In genomic region chr12:86885336-86885735, GRCm38 (mm10) we compare ENCODE assay signal across 8 mouse cellular contexts. TPM values are rescaled to one million over a fixed set of nuclear protein-coding genes. Genes with fewer than 3 reads are reported as not detected.
DNase-seq lines count a peak whose midpoint lies in the region; ATAC-seq and TF ChIP-seq lines count a peak whose summit lies in the region.

No protein-coding gene starts in this region.

- H3K36me3 ChIP-seq in heart, embryonic 12.5 days = peaks cover 12% of the 10 kb centered on the region
- H3K36me3 ChIP-seq in MEL (ENCODE audit: control insufficient read depth in 1 of 2, insufficient read depth in 2 of 2, low read length in 2 of 2) = peaks cover 0 to 8% of the 10 kb centered on the region in 2 experiments; a peak in 2 of 4 replicates
- no peaks in the 10 kb centered on the region for H3K36me3 ChIP-seq in hindbrain, embryonic 11.5 days (ENCODE audit: control insufficient read depth, insufficient read depth, low read length)
- H3K36me3 ChIP-seq in macrophage (ENCODE audit: inconsistent target) = no peaks in the 10 kb centered on the region

- TF ChIP-seq EP300 in MEL (IDR thresholded peaks at IDR 0.05; ENCODE audit: low read depth in 1 of 2, low read length in 2 of 2) = no peak

- peak overlapping the region; percentile 95 for H3K4me3 ChIP-seq in heart, embryonic 12.5 days
- peak overlapping the region; percentile 47 to 63 for H3K4me3 ChIP-seq in MEL (ENCODE audit: control insufficient read depth in 1 of 2, insufficient read depth in 1 of 2, low read depth in 2 of 2, low read length in 2 of 2)
- H3K4me3 ChIP-seq in hindbrain, embryonic 11.5 days (ENCODE audit: low read depth, low read length) = peak overlapping the region; percentile 89
- H3K4me3 ChIP-seq in macrophage (ENCODE audit: inconsistent target) = peak overlapping the region; percentile 25; the same call in 1 of the 2 replicates

- no peak for TF ChIP-seq CTCF in MEL (IDR thresholded peaks at IDR 0.05 in 2 of 3, conservative IDR thresholded peaks at IDR 0.05 in 1 of 3; ENCODE audit: control insufficient read depth in 1 of 3, insufficient read depth in 1 of 3, low read depth in 2 of 3, low read length in 3 of 3, poor library complexity in 1 of 3, severe bottlenecking in 1 of 3)

- DNase-seq in heart, adult 8-10 months (ENCODE audit: low spot score) = no peak
- DNase-seq in MEL (ENCODE audit: low read depth, low spot score) = no peak
- no peak for DNase-seq in hindbrain, embryonic 11.5 days (ENCODE audit: low spot score)
- no peak for DNase-seq in spleen, postnatal 36 days (ENCODE audit: low spot score in 2 of 2)
- DNase-seq in adrenal gland, postnatal 14 days = no peak
- no peak for DNase-seq in testis, postnatal 10 days (ENCODE audit: low spot score)

- H3K27ac ChIP-seq in heart, embryonic 12.5 days (ENCODE audit: poor library complexity, severe bottlenecking) = peak overlapping the region; percentile 100
- H3K27ac ChIP-seq in MEL (ENCODE audit: control insufficient read depth, low read depth, low read length) (peak overlapping the region; percentile 12; the same call in 1 of the 2 replicates), macrophage (peak overlapping the region; percentile 62)
- peak overlapping the region; percentile 99; the same call in 1 of the 2 replicates for H3K27ac ChIP-seq in hindbrain, embryonic 11.5 days (ENCODE audit: low read depth, low read length)

- H3K79me2 ChIP-seq in MEL (ENCODE audit: control insufficient read depth, insufficient read depth, low read length, poor library complexity) = peaks cover 25% of the 10 kb centered on the region
- H3K79me2 ChIP-seq in macrophage (ENCODE audit: inconsistent target) = peaks cover 38% of the 10 kb centered on the region

- no peaks in the 10 kb centered on the region for H3K9me3 ChIP-seq in heart, embryonic 12.5 days (replicated peaks)
- no peaks in the 10 kb centered on the region for H3K9me3 ChIP-seq in MEL (replicated peaks; ENCODE audit: insufficient read depth, low read length)
- H3K9me3 ChIP-seq in hindbrain, embryonic 11.5 days (ENCODE audit: control insufficient read depth, low read length) = no peaks in the 10 kb centered on the region

- no peak for ATAC-seq in heart, embryonic 12.5 days (ENCODE audit: insufficient number of reproducible peaks, low FRiP score)
- ATAC-seq in hindbrain, embryonic 11.5 days (ENCODE audit: low FRiP score) = no peak

- TF ChIP-seq RAD21 in MEL (IDR thresholded peaks at IDR 0.05; ENCODE audit: low read depth, low read length) = no peak

- no peaks in the 10 kb centered on the region for H3K27me3 ChIP-seq in heart, embryonic 12.5 days (replicated peaks)
- H3K27me3 ChIP-seq in MEL (ENCODE audit: control insufficient read depth in 1 of 2, insufficient read depth in 2 of 2, low read length in 2 of 2) = no peaks in the 10 kb centered on the region
- H3K27me3 ChIP-seq in hindbrain, embryonic 11.5 days (ENCODE audit: control insufficient read depth, insufficient read depth, low read length) = peaks cover 2% of the 10 kb centered on the region; the same call in 1 of the 2 replicates

- WGBS in heart, embryonic 12.5 days = 12% methylated on average over 6 of the region's 6 CpGs
- 6% methylated on average over 6 of the region's 6 CpGs for WGBS in hindbrain, embryonic 11.5 days
- WGBS in macrophage (ENCODE audit: missing documents) = 54% methylated on average over 6 of the region's 6 CpGs

- TF ChIP-seq POLR2A in MEL (IDR thresholded peaks at IDR 0.05; ENCODE audit: control insufficient read depth in 1 of 2, insufficient read depth in 1 of 2, low read depth in 1 of 2, low read length in 2 of 2, poor library complexity in 1 of 2) = no peak

- H3K4me2 ChIP-seq in heart, embryonic 12.5 days = peak overlapping the region; percentile 94
- H3K4me2 ChIP-seq in hindbrain, embryonic 11.5 days (replicated peaks; ENCODE audit: low read depth, low read length) = peak overlapping the region; percentile 97

- H3K4me1 ChIP-seq in heart, embryonic 12.5 days (replicated peaks) = peaks cover 51% of the 10 kb centered on the region
- H3K4me1 ChIP-seq in MEL (ENCODE audit: control insufficient read depth in 1 of 2, insufficient read depth in 2 of 2, low read length in 2 of 2) = peaks cover 4 to 24% of the 10 kb centered on the region in 2 experiments
- peaks cover 22% of the 10 kb centered on the region for H3K4me1 ChIP-seq in hindbrain, embryonic 11.5 days (replicated peaks; ENCODE audit: control insufficient read depth, insufficient read depth, low read length)

- H3K9ac ChIP-seq in heart, embryonic 12.5 days = peak overlapping the region; percentile 64
- peak overlapping the region; percentile 55 for H3K9ac ChIP-seq in MEL (ENCODE audit: control insufficient read depth, low read depth, low read length, poor library complexity, severe bottlenecking)
- H3K9ac ChIP-seq in hindbrain, embryonic 11.5 days (ENCODE audit: low read depth, low read length) = 0 out of 2 replicates have a peak overlapping the region, but pooled peaks have one; percentile 4

TF ChIP-seq in MEL, 35 proteins besides CTCF, POLR2A, EP300 and RAD21:
- no peak for TF ChIP-seq ETS1 (IDR thresholded peaks at IDR 0.05; ENCODE audit: low read depth, low read length)
- no peak for TF ChIP-seq SIN3A (IDR thresholded peaks at IDR 0.05; ENCODE audit: low read length)
- no peak for TF ChIP-seq POLR2AphosphoS5 (IDR thresholded peaks at IDR 0.05; ENCODE audit: borderline replicate concordance, low read depth, low read length)
- no peak for TF ChIP-seq MYC (IDR thresholded peaks at IDR 0.05; ENCODE audit: low read depth, low read length)
- no peak for TF ChIP-seq USF1 (IDR thresholded peaks at IDR 0.05; ENCODE audit: low read depth, low read length)
- TF ChIP-seq MEF2A (IDR thresholded peaks at IDR 0.05; ENCODE audit: extremely low read depth, insufficient replicate concordance, low read depth, low read length, poor library complexity, severe bottlenecking) = no peak
- no peak for TF ChIP-seq MAZ (IDR thresholded peaks at IDR 0.05; ENCODE audit: low read depth, low read length)
- TF ChIP-seq ZC3H11A (IDR thresholded peaks at IDR 0.05; ENCODE audit: low read depth, low read length) = no peak
- TF ChIP-seq HCFC1 (IDR thresholded peaks at IDR 0.05; ENCODE audit: low read depth, low read length) = no peak
- no peak for TF ChIP-seq KAT2A (conservative IDR thresholded peaks at IDR 0.05; ENCODE audit: low read depth, low read length)
- TF ChIP-seq MAX (IDR thresholded peaks at IDR 0.05; ENCODE audit: low read length) = no peak
- TF ChIP-seq E2F4 (IDR thresholded peaks at IDR 0.05; ENCODE audit: borderline replicate concordance, low read depth, low read length) = no peak
- TF ChIP-seq NELFE (IDR thresholded peaks at IDR 0.05; ENCODE audit: low read depth, low read length) = no peak
- TF ChIP-seq BHLHE40 (IDR thresholded peaks at IDR 0.05; ENCODE audit: borderline replicate concordance, low read depth, low read length) = no peak
- no peak for TF ChIP-seq CHD2 (IDR thresholded peaks at IDR 0.05; ENCODE audit: low read length)
- TF ChIP-seq TCF12 (IDR thresholded peaks at IDR 0.05; ENCODE audit: low read depth, low read length) = no peak
- TF ChIP-seq TBP (IDR thresholded peaks at IDR 0.05; ENCODE audit: low read depth, low read length) = no peak
- TF ChIP-seq ZKSCAN1 (IDR thresholded peaks at IDR 0.05; ENCODE audit: low read depth, low read length) = no peak

RNA-seq across cellular contexts. Expression of gene Irf2bpl, which starts 0.7 kb away (rescaled TPM):
- polyA plus RNA-seq in heart, embryonic 12.5 days (2016; fragmentation: Nextera tagmentation; extraction: Ambion mirVana) = 57.8 and 59.5 TPM in 2 replicates
- 10 to 100 TPM; 26.2 to 30.4 (median 27.8) TPM for total RNA-seq in heart, adult 8-10 months (2022)
- total RNA-seq in MEL (2012; rRNA removed) = 6.9 and 8.2 TPM in 2 replicates
- 1 to 10 TPM in 1 of 2 experiments, not detected in 1; 8.0 TPM for polyA plus RNA-seq in MEL (2012; ENCODE audit: insufficient read depth in 1 of 2, insufficient read length in 2 of 2, low read depth in 1 of 2, low replicate concordance in 2 of 2, missing spikeins in 1 of 2)
- 16.0 and 21.3 TPM in 2 replicates for polyA plus RNA-seq in hindbrain, embryonic 11.5 days (2014; fragmentation: Nextera tagmentation; extraction: Ambion mirVana)
- 10 to 100 TPM in 5 of 26 experiments, 1 to 10 TPM in 20, under 1 TPM in 1; 0.94 to 14.8 (median 5.9) TPM for total RNA-seq in macrophage (2018; cell fraction: chromatin; rRNA removed)
- total RNA-seq in macrophage (2018; cell fraction: cytosol; rRNA removed) = 10 to 100 TPM in 24 of 26 experiments, 1 to 10 TPM in 2; 7.3 to 28.3 (median 21.4) TPM
- total RNA-seq in macrophage (2018; cell fraction: nucleus; rRNA removed) = 10 to 100 TPM in 24 of 26 experiments, 1 to 10 TPM in 2; 7.2 to 45.6 (median 16.6) TPM
- polyA plus RNA-seq in macrophage (2018) = 9.1 to 32.1 TPM (median 10.4 TPM) in 3 replicates
- 48.4 and 53.8 TPM in 2 replicates for total RNA-seq in adrenal gland, postnatal 14 days (2021)

Comparison
In these comparisons a context has a peak if more than half of its experiments do, and no peak if none do; other contexts are left out.
1. H3K27ac ChIP-seq: peak in every context shown above with its lines; median percentile 100 in heart, embryonic 12.5 days; 99 in hindbrain, embryonic 11.5 days; 62 in macrophage; 12 in MEL.
2. H3K4me3 ChIP-seq: peak in every context shown above with its lines; median percentile 95 in heart, embryonic 12.5 days; 89 in hindbrain, embryonic 11.5 days; 55 in MEL; 25 in macrophage.
3. H3K9ac ChIP-seq: peak in every context shown above with its lines; median percentile 64 in heart, embryonic 12.5 days; 55 in MEL; 4 in hindbrain, embryonic 11.5 days.